Mouse (Mus musculus) brain, embryonic 14.5 days (tissue): ENCODE measurements at regions not wholly inside any gene's neighbourhood (a gene's known extent, or its start where the extent isn't known, plus 50 kb on each side); places are given as distances from the start of the nearest gene placed in this dataset.

Experiments
- DNase-seq: peaks from one replicate; pipeline ENCODE4 v3.0.0-alpha.2; 2011; ENCODE audit warnings: low read depth
- CTCF ChIP-seq: fragments of 200-500 bp; IDR thresholded peaks from 2 replicates; pipeline ENCODE4 v1.5.1; 2012; ENCODE audit warnings: inconsistent platforms, mild to moderate bottlenecking, moderate library complexity, borderline replicate concordance; ENCODE audit not compliant: insufficient read depth, insufficient read length; ENCODE audit errors: extremely low read depth
- POLR2A ChIP-seq: fragments of 200-500 bp; IDR thresholded peaks from 2 replicates; pipeline ENCODE4 v1.6.1; 2012; ENCODE audit warnings: mild to moderate bottlenecking, inconsistent platforms, borderline replicate concordance; ENCODE audit not compliant: poor library complexity, insufficient read depth, insufficient read length, severe bottlenecking; ENCODE audit errors: extremely low read depth

DNA sequence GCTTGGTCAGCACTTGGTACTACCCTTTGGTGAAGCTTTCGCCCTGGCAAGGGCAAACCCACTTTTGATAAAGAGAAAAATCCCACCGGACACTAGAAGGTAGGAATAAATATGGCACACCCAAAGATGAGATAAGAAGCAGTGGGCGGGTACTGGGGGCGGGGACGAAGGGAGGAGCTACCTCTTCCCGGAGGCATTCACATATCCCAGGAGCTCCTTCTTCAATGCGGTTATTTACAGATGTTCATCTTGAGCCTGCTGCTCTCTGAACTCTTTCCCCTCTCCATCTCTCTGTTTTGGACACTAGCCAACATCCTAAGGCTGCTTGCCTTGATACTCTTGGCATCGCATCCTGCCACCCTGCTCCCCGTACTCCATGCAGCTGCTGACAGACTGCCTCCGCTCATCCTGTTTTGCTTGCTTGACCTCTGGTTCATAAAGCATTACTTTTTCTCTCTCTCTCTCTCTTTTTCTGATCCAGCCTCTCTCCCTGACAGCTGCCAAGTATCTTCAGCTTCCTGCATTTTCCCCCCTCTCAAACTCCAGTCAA is 104.2 kb upstream of the Mon1b start:
- TF ChIP-seq POLR2A (no peak), CTCF (no peak)
- DNase-seq: peak; percentile 61

DNA sequence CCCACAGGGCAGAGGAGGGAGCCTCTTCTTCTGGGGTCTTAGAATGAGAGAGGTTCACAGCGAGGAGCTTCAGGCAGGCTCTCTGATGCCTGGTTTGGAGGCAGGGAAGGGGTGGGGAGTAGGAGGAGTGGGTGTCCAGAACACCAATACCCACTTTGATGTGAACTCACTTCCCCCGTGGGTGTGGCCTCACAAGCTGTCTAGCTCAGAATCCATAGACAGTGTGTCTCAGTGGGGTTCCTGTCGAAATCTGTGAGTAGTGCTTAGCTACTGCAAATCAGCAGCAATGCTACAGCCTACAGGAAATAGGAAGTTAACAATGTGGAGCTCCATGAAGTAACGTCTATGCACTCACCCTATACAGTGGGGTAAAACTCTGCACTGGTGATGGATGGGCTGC is 102.5 kb upstream of the Mon1b start:
- DNase-seq: no peak
- TF ChIP-seq CTCF (no peak), POLR2A (no peak)

DNA sequence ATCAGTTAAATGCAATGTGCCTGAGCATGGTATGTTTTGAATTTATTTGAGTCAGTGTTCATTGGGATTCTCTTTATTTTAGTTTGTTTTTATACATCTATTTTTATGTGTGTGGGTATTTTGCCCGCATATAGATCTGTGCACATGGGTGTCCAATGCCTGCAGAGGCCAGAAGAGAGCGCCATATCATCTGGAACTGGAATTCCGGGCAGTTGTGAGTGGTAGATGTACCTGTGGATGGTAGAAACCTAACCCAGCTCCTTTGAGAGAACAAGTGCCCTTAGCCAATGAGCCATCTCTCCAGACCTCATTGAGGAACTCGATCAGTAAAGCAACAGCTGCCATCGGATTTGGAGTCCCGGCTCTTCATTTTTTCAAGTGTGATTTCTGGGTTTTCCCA is 94.0 kb upstream of the Mon1b start:
- no peak for TF ChIP-seq POLR2A
- TF ChIP-seq CTCF: no peak
- DNase-seq: no peak

DNA sequence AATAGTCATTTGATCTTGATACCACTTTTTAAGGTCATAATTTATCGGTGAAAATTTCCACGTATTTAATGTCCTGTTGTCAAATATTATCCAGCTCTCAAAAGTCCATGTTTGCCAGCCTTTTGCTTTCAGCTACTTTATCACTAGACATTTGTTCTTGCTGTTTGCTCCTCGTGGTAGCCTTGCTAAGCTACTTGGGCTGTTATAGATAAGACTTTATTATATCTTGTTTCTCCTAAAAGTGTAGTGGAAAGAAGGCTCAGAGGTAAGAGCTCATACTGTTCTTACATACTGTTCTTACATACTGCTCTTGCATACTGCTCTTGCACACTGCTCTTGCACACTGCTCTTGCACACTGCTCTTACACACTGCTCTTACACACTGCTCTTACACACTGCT is 93.3 kb upstream of the Mon1b start:
- TF ChIP-seq CTCF (no peak), POLR2A (no peak)
- DNase-seq: no peak

DNA sequence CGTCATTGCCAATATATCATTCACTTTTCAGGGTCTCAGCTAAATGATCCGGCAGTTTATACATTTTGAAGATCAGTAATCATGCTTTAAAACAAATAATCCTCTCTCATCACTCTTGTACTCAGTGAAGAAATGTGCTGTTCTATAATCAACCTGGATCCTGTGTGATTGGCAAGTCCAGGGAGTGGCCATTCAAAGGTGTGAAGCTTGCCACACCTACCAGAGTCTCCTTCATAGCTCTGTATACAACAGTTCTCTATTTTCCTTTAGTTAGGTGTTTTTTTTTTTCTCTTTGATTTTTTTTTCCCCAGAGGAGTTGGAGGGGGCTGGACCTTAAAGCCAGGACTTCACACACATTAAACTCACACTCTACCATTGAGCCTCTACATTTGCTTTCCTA is 92.7 kb upstream of the Mon1b start:
- TF ChIP-seq POLR2A (no peak), CTCF (no peak)
- DNase-seq: no peak

DNA sequence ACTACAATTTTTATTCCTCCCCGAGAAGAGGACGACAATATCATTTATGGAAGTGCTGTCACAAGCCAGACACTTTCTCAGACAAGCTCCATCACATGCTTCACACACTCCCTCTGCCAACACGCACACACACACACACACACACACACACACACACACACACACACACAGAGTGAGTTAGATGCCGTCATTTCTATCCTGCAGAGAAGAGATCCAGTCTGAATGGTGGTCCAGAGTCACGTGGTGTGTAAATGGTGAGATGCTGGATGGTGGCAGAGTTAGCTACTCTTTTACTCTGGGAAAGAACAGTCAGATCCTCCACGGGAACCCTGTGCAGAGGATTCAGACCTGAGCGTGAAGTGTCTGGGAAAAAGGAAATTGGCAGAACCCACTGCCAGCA is 86.2 kb upstream of the Mon1b start:
- TF ChIP-seq CTCF: no peak
- no peak for TF ChIP-seq POLR2A
- peak; percentile 56 for DNase-seq

DNA sequence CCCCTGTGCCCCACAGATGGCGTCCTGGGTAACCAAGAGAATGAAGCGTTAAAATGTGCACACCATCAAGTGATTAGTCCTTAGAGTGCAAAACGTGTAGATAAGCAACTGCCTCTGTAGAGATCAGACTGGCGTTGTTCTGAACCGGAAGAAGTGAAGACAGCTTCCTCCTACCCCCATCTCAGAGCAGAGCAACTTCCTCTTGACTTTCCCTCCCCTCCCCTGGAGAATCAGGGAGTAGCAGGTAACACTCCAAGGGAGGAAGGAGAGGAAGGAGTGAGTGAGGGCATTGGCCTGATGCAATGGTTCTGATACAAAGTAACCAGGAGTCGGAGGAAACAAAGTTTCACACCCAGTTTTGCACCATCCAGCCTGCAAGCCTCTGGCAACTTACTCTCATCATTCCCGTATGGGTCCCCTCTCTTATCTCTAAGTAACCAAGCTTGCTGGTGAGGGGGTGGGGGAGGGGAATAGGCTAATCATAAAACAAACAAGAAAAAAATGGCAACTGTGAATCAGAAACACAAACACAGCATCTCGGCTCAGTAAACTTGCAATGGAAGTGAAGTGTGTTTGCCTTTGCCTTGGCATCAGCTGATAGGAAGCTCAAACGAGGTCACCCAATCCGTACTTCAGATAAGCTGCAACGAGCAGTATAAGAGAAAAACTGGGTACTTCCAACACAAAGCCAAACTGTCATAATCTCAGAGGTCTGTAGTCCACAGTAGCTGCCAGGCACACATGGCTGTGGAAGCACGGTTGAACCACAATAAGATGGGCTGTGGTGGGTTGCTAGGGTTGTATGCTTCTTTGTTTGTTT is 83.7 kb upstream of the Mon1b start:
- TF ChIP-seq CTCF (no peak), POLR2A (no peak)
- no peak for DNase-seq

DNA sequence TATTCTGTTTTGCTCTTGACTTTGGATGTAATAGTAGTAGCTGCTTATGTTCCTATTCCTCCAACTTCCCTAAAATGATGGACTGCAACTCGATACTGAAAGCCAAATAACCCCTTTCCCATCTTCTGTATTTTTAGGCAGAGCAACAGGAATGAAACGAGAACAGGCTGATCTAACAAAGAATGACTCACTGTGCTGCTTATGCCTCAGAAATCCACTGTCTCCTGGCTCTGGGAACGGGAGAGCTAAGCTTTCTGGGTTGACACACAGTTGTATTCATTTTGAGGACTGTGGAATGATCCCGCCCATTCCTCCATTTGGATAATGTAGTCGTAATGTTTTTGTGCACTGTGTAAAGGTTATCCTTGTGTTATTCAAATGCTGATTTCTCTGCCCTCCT is 82.6 kb upstream of the Mon1b start:
- DNase-seq: no peak
- TF ChIP-seq POLR2A (no peak), CTCF (no peak)

DNA sequence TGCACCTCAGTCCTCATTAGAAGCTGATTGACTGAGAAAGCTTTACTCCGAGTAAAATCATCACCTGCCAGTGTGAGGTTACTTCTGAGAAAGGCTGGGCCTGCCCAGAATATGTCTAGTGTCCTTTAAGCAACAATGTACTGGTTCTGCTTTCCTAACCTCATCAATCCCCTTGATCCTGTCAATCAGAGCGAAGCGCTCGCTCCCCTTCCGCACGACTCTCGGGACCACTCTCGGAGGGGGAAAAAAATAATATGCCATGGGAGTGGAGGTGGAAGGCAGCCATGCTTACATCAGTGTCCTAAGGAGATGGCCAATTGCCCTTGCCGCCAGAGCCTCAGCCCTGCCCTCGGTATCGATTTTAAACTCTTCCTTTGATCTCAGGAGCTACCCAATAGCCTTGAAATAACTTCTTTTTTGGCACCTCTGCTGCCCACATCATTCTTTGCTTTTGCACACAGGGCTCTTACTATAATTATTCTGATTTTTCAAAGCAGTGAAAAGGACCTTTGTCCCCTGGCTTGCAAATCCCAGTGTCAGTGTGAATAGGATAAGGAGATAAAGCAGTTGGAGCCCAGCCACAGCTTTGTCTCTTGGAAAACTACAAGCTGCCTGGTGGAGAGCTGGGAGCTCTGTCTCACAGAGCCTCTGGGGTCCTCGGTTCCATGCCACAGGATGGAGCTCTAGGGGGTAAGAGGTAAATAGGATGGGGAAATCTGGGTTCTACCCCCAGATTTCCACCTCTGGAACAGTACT is 80.5 kb upstream of the Mon1b start:
- peak; percentile 88 for DNase-seq
- TF ChIP-seq POLR2A: no peak
- TF ChIP-seq CTCF: no peak

DNA sequence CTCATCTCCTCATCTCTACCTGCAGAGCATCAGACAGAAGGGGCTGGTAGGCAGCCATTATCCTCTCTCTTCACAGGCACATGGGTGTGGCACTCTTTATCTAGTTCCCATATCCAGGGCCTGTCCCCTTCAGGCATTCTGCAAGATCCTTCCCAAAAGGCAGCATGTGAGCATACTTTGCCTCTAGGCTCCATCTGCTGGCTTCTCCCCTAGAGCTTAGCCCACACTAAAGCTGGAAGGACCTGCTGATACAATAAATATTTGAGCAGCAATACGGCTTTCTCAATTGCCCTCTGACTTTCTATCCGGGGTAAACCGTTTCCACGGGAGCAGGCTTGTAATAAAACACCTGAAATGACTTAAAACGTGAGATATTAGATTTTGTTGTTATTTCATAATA is 78.4 kb upstream of the Mon1b start:
- TF ChIP-seq CTCF: no peak

DNA sequence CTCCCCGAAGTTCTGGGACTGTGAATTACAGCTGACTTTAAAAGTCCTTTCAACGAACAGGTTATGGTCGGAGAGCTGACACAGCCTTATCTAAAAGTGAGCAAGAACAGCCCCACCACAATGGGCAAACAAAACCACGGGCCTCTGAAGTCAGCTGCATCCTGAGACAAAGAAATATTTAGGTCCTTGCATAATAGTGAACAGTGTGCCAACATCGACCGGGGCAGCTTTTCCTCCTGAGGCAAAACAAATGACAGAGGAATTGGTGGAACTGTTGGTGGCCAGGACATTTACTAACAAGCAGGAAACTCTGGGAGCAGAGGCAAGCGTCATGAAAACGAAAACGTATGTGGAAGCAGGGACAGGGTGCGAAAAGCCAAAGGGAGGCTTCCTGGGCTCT is 54.3 kb upstream of the Mon1b start:
- peak; percentile 19 for DNase-seq

More for the DNA sequence above, 78.4 kb upstream of the Mon1b start:
- DNase-seq: peak; percentile 39

More for the DNA sequence above, 54.3 kb upstream of the Mon1b start:
- TF ChIP-seq POLR2A: no peak
- no peak for TF ChIP-seq CTCF
